Mouse (Mus musculus) left cerebral cortex, adult 8-10 months (tissue): Measurements from ENCODE around the gene Gpr132. TPM values are rescaled to one million over a fixed set of nuclear protein-coding genes. Genes with fewer than 3 reads are reported as not detected.

Source experiments
- total RNA-seq, 4 experiments: library from RNA; stranded (reverse); gene quantifications; 2 replicates each; pipeline ENCODE4 v1.2.4; 2022

Gpr132 gene
- total RNA-seq, 4 experiments from 2014 or later = 0.14 to 0.23 (median 0.15) TPM; not detected in 1

Other genes with a start within 250 kb of the Gpr132 start
- gene Adssl1, start 248.2 kb downstream of the Gpr132 start, total RNA-seq = 10 to 100 TPM; 21.8 to 41.0 (median 28.6) TPM
- 10 to 100 TPM; 16.8 to 26.8 (median 23.8) TPM for gene Siva1, start 223.5 kb downstream of the Gpr132 start, total RNA-seq
- gene Akt1, start 193.3 kb downstream of the Gpr132 start, total RNA-seq = 100 to 1,000 TPM; 158 to 174 (median 171) TPM
- gene Zbtb42, start 189.4 kb downstream of the Gpr132 start, total RNA-seq = 1 to 10 TPM in 2 of 4 experiments, under 1 TPM in 2; 0.81 to 1.7 (median 1.1) TPM
- gene Cep170b, start 147.8 kb downstream of the Gpr132 start, total RNA-seq = 100 to 1,000 TPM; 252 to 327 (median 295) TPM
- gene Pld4, start 107.6 kb downstream of the Gpr132 start, total RNA-seq = 10 to 100 TPM in 3 of 4 experiments, 1 to 10 TPM in 1; 10.0 to 22.8 (median 16.5) TPM
- 1 to 10 TPM; 7.5 to 9.3 (median 8.1) TPM for gene Ahnak2, start 65.6 kb downstream of the Gpr132 start, total RNA-seq
- gene Clba1, start 59.3 kb downstream of the Gpr132 start, total RNA-seq = 10 to 100 TPM; 15.1 to 16.5 (median 16.1) TPM
- gene Cdca4, start 38.8 kb downstream of the Gpr132 start, total RNA-seq = 10 to 100 TPM in 3 of 4 experiments, 1 to 10 TPM in 1; 9.5 to 12.3 (median 10.2) TPM
- 10 to 100 TPM; 48.1 to 69.9 (median 58.9) TPM for gene Jag2, start 61.5 kb upstream of the Gpr132 start, total RNA-seq
- gene Nudt14, start 73.9 kb upstream of the Gpr132 start, total RNA-seq = 10 to 100 TPM in 3 of 4 experiments, 1 to 10 TPM in 1; 9.8 to 17.1 (median 11.8) TPM
- 10 to 100 TPM; 64.2 to 73.5 (median 68.7) TPM for gene Btbd6, start 108.3 kb upstream of the Gpr132 start, total RNA-seq
- 10 to 100 TPM; 46.0 to 56.9 (median 48.2) TPM for gene Brf1, start 132.5 kb upstream of the Gpr132 start, total RNA-seq
- gene Pacs2, start 146.3 kb upstream of the Gpr132 start, total RNA-seq = 100 to 1,000 TPM in 2 of 4 experiments, 10 to 100 TPM in 2; 90.4 to 105 (median 97.5) TPM
- gene Tex22, start 206.3 kb upstream of the Gpr132 start, total RNA-seq = 1 to 10 TPM in 2 of 4 experiments, under 1 TPM in 2; 0.30 to 1.5 (median 0.96) TPM
- gene Mta1, start 230.1 kb upstream of the Gpr132 start, total RNA-seq = 10 to 100 TPM; 70.5 to 74.5 (median 71.6) TPM